Mouse (Mus musculus) kidney, embryonic 14.5 days (tissue): ENCODE measurements around the gene Trim46. TPM values are rescaled to one million over a fixed set of nuclear protein-coding genes. Genes with fewer than 3 reads are reported as not detected.
"Not testable (repeated sequence)": the region's sequence is repeated elsewhere in the genome, so short reads cannot be mapped to it uniquely, and the experiment has no call there.

Experiments
- ATAC-seq: fragments of 200-750 bp; cut with Nextera tagmentation; 2 replicates; pipeline ENCODE4 v1.8.0; 2017; ENCODE audit warnings: moderate number of reproducible peaks, mild to moderate bottlenecking, moderate TSS enrichment, moderate library complexity; ENCODE audit not compliant: low FRiP score, low TSS enrichment
- H3K27ac ChIP-seq: fragments of 300-500 bp; sonication (generic); 2 replicates; pipeline ENCODE4 v1.5.1; 2014; ENCODE audit warnings: low read depth, mild to moderate bottlenecking, low read length, moderate library complexity, mixed read lengths
- H3K27me3 ChIP-seq: fragments of 300-500 bp; sonication (generic); 2 replicates; pipeline ENCODE4 v1.6.1; 2014; ENCODE audit warnings: mild to moderate bottlenecking, low read length; ENCODE audit not compliant: control insufficient read depth, insufficient read depth
- H3K36me3 ChIP-seq: fragments of 300-500 bp; sonication (generic); 2 replicates; pipeline ENCODE4 v1.6.1; 2014; ENCODE audit warnings: low read length, mixed read lengths; ENCODE audit not compliant: control insufficient read depth, insufficient read depth
- H3K4me1 ChIP-seq: fragments of 300-500 bp; sonication (generic); 2 replicates; pipeline ENCODE4 v1.6.1; 2014; ENCODE audit warnings: low read length, mixed read lengths; ENCODE audit not compliant: control insufficient read depth, insufficient read depth
- H3K4me2 ChIP-seq: fragments of 300-500 bp; sonication (generic); replicated peaks from 2 replicates; pipeline ENCODE4 v1.6.1; 2014; ENCODE audit warnings: low read depth, mild to moderate bottlenecking, low read length
- H3K4me3 ChIP-seq: fragments of 300-500 bp; sonication (generic); 2 replicates; pipeline ENCODE4 v1.5.1; 2014; ENCODE audit warnings: mild to moderate bottlenecking, low read length
- H3K9ac ChIP-seq: fragments of 300-500 bp; sonication (generic); 2 replicates; pipeline ENCODE4 v1.6.1; 2014; ENCODE audit warnings: low read depth, mild to moderate bottlenecking, low read length, moderate library complexity
- H3K9me3 ChIP-seq: fragments of 300-500 bp; sonication (generic); 2 replicates; pipeline ENCODE4 v1.6.1; 2016; ENCODE audit warnings: low read length; ENCODE audit not compliant: control insufficient read depth
- WGBS: fragments of 180-500 bp; shearing (Covaris S2); extraction: QIAGEN DNeasy Blood & Tissue Kit; methylation state at CpG from one replicate; pipeline ENCODE4 v1.1.7; 2014; 5-methylcytosine and 5-hydroxymethylcytosine counted together
- polyA plus RNA-seq: library from polyadenylated mRNA; unstranded; fragments of >200 nt; fragmentation: Nextera tagmentation; extraction: Ambion mirVana; gene quantifications from 2 replicates; pipeline ENCODE4 v1.2.1, GENCODE M21; 2014

Gene Trim46
- polyA plus RNA-seq, 1 experiment from 2014 or later, result 3.6 TPM

GRCm38 (mm10) chr3:89226900-89227299, 19.2 kb downstream of the Trim46 start, which contains the start of gene Mtx1:
TSS of gene Mtx1 (minus strand) at chr3:89227088.
- Histone ChIP-seq H3K27me3 (no peaks in the 10 kb centered on the region), H3K27ac (no peak within 1 kb of the TSS; the same call in 1 of the 2 replicates), H3K4me2 (peak within 1 kb of the TSS; percentile 87), H3K4me1 (peaks cover 23% of the 10 kb centered on the region; the same call in 1 of the 2 replicates), H3K9me3 (no peaks in the 10 kb centered on the region), H3K9ac (peak within 1 kb of the TSS; percentile 54), H3K4me3 (peak within 1 kb of the TSS; percentile 40), H3K36me3 (peaks cover 3% of the 10 kb centered on the region; the same call in 1 of the 2 replicates)
- WGBS, result 2% methylated on average over 20 of the region's 21 CpGs
- peak; percentile 25 for ATAC-seq

GRCm38 (mm10) chr3:89226361-89226760, 19.7 kb downstream of the Trim46 start:
- H3K4me2 ChIP-seq, result peak overlapping the region; percentile 87
- H3K4me3 ChIP-seq, result peak overlapping the region; percentile 40; the same call in 1 of the 2 replicates
- H3K36me3 ChIP-seq, result peaks cover 3% of the 10 kb centered on the region; the same call in 1 of the 2 replicates
- H3K4me1 ChIP-seq, result peaks cover 23% of the 10 kb centered on the region; the same call in 1 of the 2 replicates
- no peaks in the 10 kb centered on the region for H3K27me3 ChIP-seq
- peak overlapping the region; percentile 54; the same call in 1 of the 2 replicates for H3K9ac ChIP-seq
- no peak overlapping the region for H3K27ac ChIP-seq
- 30% methylated on average over 11 of the region's 11 CpGs for WGBS
- no peaks in the 10 kb centered on the region for H3K9me3 ChIP-seq
- ATAC-seq, result no peak

GRCm38 (mm10) chr3:89225918-89226317, 20.2 kb downstream of the Trim46 start:
- 32% methylated on average over 4 of the region's 4 CpGs for WGBS
- Histone ChIP-seq H3K36me3 (peaks cover 3% of the 10 kb centered on the region; the same call in 1 of the 2 replicates), H3K4me1 (peaks cover 23% of the 10 kb centered on the region; the same call in 1 of the 2 replicates), H3K9ac (no peak overlapping the region), H3K27ac (no peak overlapping the region), H3K9me3 (no peaks in the 10 kb centered on the region), H3K4me3 (no peak overlapping the region), H3K27me3 (no peaks in the 10 kb centered on the region), H3K4me2 (peak overlapping the region; percentile 87)
- no peak for ATAC-seq

GRCm38 (mm10) chr3:89225321-89225815, 20.7 kb downstream of the Trim46 start:
- no peaks in the 10 kb centered on the region for H3K9me3 ChIP-seq
- no peak for ATAC-seq
- no peak overlapping the region for H3K4me3 ChIP-seq
- H3K4me2 ChIP-seq, result no peak overlapping the region
- H3K4me1 ChIP-seq, result peaks cover 23% of the 10 kb centered on the region; the same call in 1 of the 2 replicates
- no peak overlapping the region for H3K9ac ChIP-seq
- H3K27ac ChIP-seq, result no peak overlapping the region
- peaks cover 3% of the 10 kb centered on the region; the same call in 1 of the 2 replicates for H3K36me3 ChIP-seq
- WGBS, result 63% methylated on average over 12 of the region's 12 CpGs
- no peaks in the 10 kb centered on the region for H3K27me3 ChIP-seq

GRCm38 (mm10) chr3:89224796-89225195, 21.3 kb downstream of the Trim46 start:
- Histone ChIP-seq H3K4me3 (no peak overlapping the region), H3K4me1 (peaks cover 23% of the 10 kb centered on the region; the same call in 1 of the 2 replicates), H3K27me3 (no peaks in the 10 kb centered on the region), H3K27ac (no peak overlapping the region), H3K9ac (no peak overlapping the region), H3K4me2 (no peak overlapping the region), H3K36me3 (peaks cover 3% of the 10 kb centered on the region; the same call in 1 of the 2 replicates), H3K9me3 (no peaks in the 10 kb centered on the region)
- ATAC-seq, result no peak
- WGBS, result 79% methylated on average over 11 of the region's 11 CpGs

GRCm38 (mm10) chr3:89221167-89221566, 24.9 kb downstream of the Trim46 start:
- ATAC-seq, result no peak
- H3K4me1 ChIP-seq, result peaks cover 4% of the 10 kb centered on the region; the same call in 1 of the 2 replicates
- 71% methylated on average over 5 of the region's 5 CpGs for WGBS

GRCm38 (mm10) chr3:89219546-89219945, 26.6 kb downstream of the Trim46 start:
- H3K36me3 ChIP-seq, result no peaks in the 10 kb centered on the region; the same call in 1 of the 2 replicates
- no peaks in the 10 kb centered on the region for H3K27me3 ChIP-seq
- H3K9ac ChIP-seq, result no peak overlapping the region
- WGBS, result 29% methylated on average over 8 of the region's 8 CpGs
- ATAC-seq, result no peak
- H3K27ac ChIP-seq, result no peak overlapping the region
- no peaks in the 10 kb centered on the region for H3K9me3 ChIP-seq
- H3K4me1 ChIP-seq, result peaks cover 16% of the 10 kb centered on the region
- no peak overlapping the region for H3K4me2 ChIP-seq
- H3K4me3 ChIP-seq, result no peak overlapping the region

More at GRCm38 (mm10) chr3:89221167-89221566, 24.9 kb downstream of the Trim46 start:
- Histone ChIP-seq H3K4me3 (no peak overlapping the region), H3K27me3 (no peaks in the 10 kb centered on the region), H3K4me2 (no peak overlapping the region), H3K9me3 (no peaks in the 10 kb centered on the region), H3K27ac (no peak overlapping the region), H3K9ac (no peak overlapping the region), H3K36me3 (peaks cover 3% of the 10 kb centered on the region; the same call in 1 of the 2 replicates)

GRCm38 (mm10) chr3:89218271-89218670, 27.8 kb downstream of the Trim46 start:
- no peak overlapping the region for H3K4me2 ChIP-seq
- H3K9ac ChIP-seq, result no peak overlapping the region
- WGBS, result 86% methylated on average over 1 of the region's 1 CpGs
- no peaks in the 10 kb centered on the region; the same call in 1 of the 2 replicates for H3K36me3 ChIP-seq
- H3K4me3 ChIP-seq, result no peak overlapping the region
- no peak for ATAC-seq
- H3K9me3 ChIP-seq, result no peaks in the 10 kb centered on the region
- no peaks in the 10 kb centered on the region for H3K27me3 ChIP-seq
- peaks cover 17% of the 10 kb centered on the region for H3K4me1 ChIP-seq
- no peak overlapping the region for H3K27ac ChIP-seq

- not testable (repeated sequence) for H3K36me3 ChIP-seq, H3K27me3 ChIP-seq, H3K4me3 ChIP-seq, H3K9ac ChIP-seq, H3K9me3 ChIP-seq, H3K27ac ChIP-seq, ATAC-seq, H3K4me2 ChIP-seq
- WGBS, result 78% methylated on average over 7 of the region's 7 CpGs
- H3K4me1 ChIP-seq, result peaks cover 24% of the 10 kb centered on the region
Measured at GRCm38 (mm10) chr3:89216407-89216806, 29.7 kb downstream of the Trim46 start.
